Mouse (Mus musculus) embryonic facial prominence, embryonic 10.5 days (tissue): ENCODE data around the gene Sfrp5. TPM values are rescaled to one million over a fixed set of nuclear protein-coding genes. Genes with fewer than 3 reads are reported as not detected.
A peak's percentile ranks its signal among the peaks of the same experiment; 100 is the strongest.

Experiments used
- DNase-seq: peaks from one replicate; pipeline ENCODE4 v3.0.0-alpha.2; 2017; ENCODE audit warnings: low spot score
- H3K27ac ChIP-seq: fragments of 300-500 bp; sonication (generic); replicated peaks from 2 replicates; pipeline ENCODE4 v1.5.1; 2016; ENCODE audit warnings: mild to moderate bottlenecking
- H3K27me3 ChIP-seq: fragments of 300-500 bp; sonication (generic); replicated peaks from 2 replicates; pipeline ENCODE4 v1.6.1; 2016; ENCODE audit warnings: low read depth, mild to moderate bottlenecking; ENCODE audit not compliant: poor library complexity, severe bottlenecking
- H3K36me3 ChIP-seq: fragments of 300-500 bp; sonication (generic); replicated peaks from 2 replicates; pipeline ENCODE4 v1.6.1; 2016; ENCODE audit warnings: mild to moderate bottlenecking, moderate library complexity
- H3K4me1 ChIP-seq: fragments of 300-500 bp; sonication (generic); 2 replicates; pipeline ENCODE4 v1.6.1; 2016
- H3K4me3 ChIP-seq: fragments of 300-500 bp; sonication (generic); 2 replicates; pipeline ENCODE4 v1.5.1; 2016; ENCODE audit warnings: mild to moderate bottlenecking, moderate library complexity
- H3K9me3 ChIP-seq: fragments of 300-500 bp; sonication (generic); 2 replicates; pipeline ENCODE4 v1.6.1; 2016; ENCODE audit warnings: mild to moderate bottlenecking
- WGBS: fragments of 180-500 bp; shearing (Covaris S2); methylation state at CpG from one replicate; pipeline ENCODE4 v1.1.7; 2016; 5-methylcytosine and 5-hydroxymethylcytosine counted together
- polyA plus RNA-seq: library from polyadenylated mRNA; unstranded; fragments of >200 nt; fragmentation: Nextera tagmentation; extraction: Ambion mirVana; gene quantifications from 2 replicates; pipeline ENCODE4 v1.2.1, GENCODE M21; 2016

The Sfrp5 gene
- polyA plus RNA-seq, 1 experiment from 2014 or later, result 0.72 TPM

GRCm38 (mm10) chr19:42163764-42164163 is 38.3 kb downstream of the Sfrp5 start, which contains the start of gene Zfyve27:
Gene Zfyve27, plus strand, starts transcription at chr19:42163951.
- DNase-seq, result no peak
- Histone ChIP-seq H3K9me3 (no peaks in the 10 kb centered on the region), H3K4me1 (peaks cover 3% of the 10 kb centered on the region; the same call in 1 of the 2 replicates), H3K27me3 (peaks cover 26% of the 10 kb centered on the region), H3K27ac (no peak within 1 kb of the TSS), H3K4me3 (no peak within 1 kb of the TSS), H3K36me3 (no peaks in the 10 kb centered on the region)
- 79% methylated on average over 5 of the region's 5 CpGs for WGBS

GRCm38 (mm10) chr19:42158246-42159017 is 43.6 kb downstream of the Sfrp5 start:
- Histone ChIP-seq H3K9me3 (no peaks in the 10 kb centered on the region), H3K4me3 (no peak overlapping the region), H3K27ac (peak overlapping the region; percentile 65), H3K36me3 (no peaks in the 10 kb centered on the region), H3K27me3 (no peaks in the 10 kb centered on the region), H3K4me1 (peaks cover 11% of the 10 kb centered on the region)
- no peak for DNase-seq
- WGBS, result 49% methylated on average over 13 of the region's 13 CpGs

GRCm38 (mm10) chr19:42157493-42158237 is 44.4 kb downstream of the Sfrp5 start:
- Histone ChIP-seq H3K27ac (peak overlapping the region; percentile 65), H3K4me3 (no peak overlapping the region), H3K9me3 (no peaks in the 10 kb centered on the region)

GRCm38 (mm10) chr19:42151990-42152389 is 50.1 kb downstream of the Sfrp5 start:
- no peak overlapping the region for H3K4me3 ChIP-seq
- H3K9me3 ChIP-seq, result no peaks in the 10 kb centered on the region
- WGBS, result 9% methylated on average over 6 of the region's 6 CpGs
- H3K36me3 ChIP-seq, result no peaks in the 10 kb centered on the region
- no peak overlapping the region for H3K27ac ChIP-seq
- peaks cover 25% of the 10 kb centered on the region for H3K27me3 ChIP-seq
- peak; percentile 86 for DNase-seq
- H3K4me1 ChIP-seq, result peaks cover 35% of the 10 kb centered on the region

More at GRCm38 (mm10) chr19:42157493-42158237, 44.4 kb downstream of the Sfrp5 start:
- H3K27me3 ChIP-seq, result no peaks in the 10 kb centered on the region
- peaks cover 11% of the 10 kb centered on the region for H3K4me1 ChIP-seq
- 68% methylated on average over 12 of the region's 12 CpGs for WGBS
- DNase-seq, result no peak
- H3K36me3 ChIP-seq, result no peaks in the 10 kb centered on the region

GRCm38 (mm10) chr19:42148569-42148860 is 53.5 kb downstream of the Sfrp5 start:
- no peaks in the 10 kb centered on the region for H3K9me3 ChIP-seq
- H3K27ac ChIP-seq, result peak overlapping the region; percentile 89; the same call in 1 of the 2 replicates
- no peak for DNase-seq
- WGBS, result 17% methylated on average over 7 of the region's 7 CpGs
- H3K27me3 ChIP-seq, result peaks cover 47% of the 10 kb centered on the region
- H3K4me1 ChIP-seq, result peaks cover 37% of the 10 kb centered on the region
- H3K4me3 ChIP-seq, result peak overlapping the region; percentile 76
- no peaks in the 10 kb centered on the region for H3K36me3 ChIP-seq

Other genes with a start within 250 kb of the Sfrp5 start
- gene Mms19, start 221.1 kb downstream of the Sfrp5 start, polyA plus RNA-seq, result 43.1 and 45.0 TPM in 2 replicates
- gene Ubtd1, start 220.5 kb downstream of the Sfrp5 start, polyA plus RNA-seq, result 13.2 and 13.5 TPM in 2 replicates
- gene Ankrd2, start 166.3 kb downstream of the Sfrp5 start, polyA plus RNA-seq, result 0.22 TPM in 1 of 2 replicates, not detected in the other
- gene Hoga1, start 156.6 kb downstream of the Sfrp5 start, polyA plus RNA-seq, result 1.1 and 1.3 TPM in 2 replicates
- 0.17 TPM in 1 of 2 replicates, not detected in the other for gene 4933411K16Rik, start 150.0 kb downstream of the Sfrp5 start, polyA plus RNA-seq
- gene Morn4, start 115.9 kb downstream of the Sfrp5 start, polyA plus RNA-seq, result 47.9 and 48.1 TPM in 2 replicates
- gene Pi4k2a, start 111.8 kb downstream of the Sfrp5 start, polyA plus RNA-seq, result 28.0 and 30.2 TPM in 2 replicates
- gene Avpi1, start 73.2 kb downstream of the Sfrp5 start, polyA plus RNA-seq, result 23.5 and 24.5 TPM in 2 replicates
- gene Marveld1, start 54.9 kb downstream of the Sfrp5 start, polyA plus RNA-seq, result 3.9 and 4.0 TPM in 2 replicates
- 32.0 and 33.0 TPM in 2 replicates for gene Zfyve27, start 38.3 kb downstream of the Sfrp5 start, polyA plus RNA-seq
- gene Golga7b, start 45.3 kb upstream of the Sfrp5 start, polyA plus RNA-seq, result 0.58 and 1.2 TPM in 2 replicates
- gene Crtac1, start 229.5 kb upstream of the Sfrp5 start, polyA plus RNA-seq, result 7.1 and 8.8 TPM in 2 replicates